Mouse (Mus musculus) common myeloid progenitor, adult 5-6 weeks (primary cell): Measurements from ENCODE around the gene Pigm. TPM values are rescaled to one million over a fixed set of nuclear protein-coding genes. Genes with fewer than 3 reads are reported as not detected.

ENCODE experiments used
- ATAC-seq: replicated peaks from 2 replicates; pipeline ENCODE4 v1.8.0; 2016; ENCODE audit warnings: low read depth, mild to moderate bottlenecking, moderate TSS enrichment, inconsistent platforms; ENCODE audit not compliant: poor library complexity, severe bottlenecking
- total RNA-seq: library from RNA; stranded (forward); fragments of 200-1000, 187-1606 nt; gene quantifications from 2 replicates; pipeline ENCODE4 v1.2.3, GENCODE M21; 2017

The Pigm gene
- total RNA-seq, 1 experiment from 2014 or later = 20.4 TPM

DNA sequence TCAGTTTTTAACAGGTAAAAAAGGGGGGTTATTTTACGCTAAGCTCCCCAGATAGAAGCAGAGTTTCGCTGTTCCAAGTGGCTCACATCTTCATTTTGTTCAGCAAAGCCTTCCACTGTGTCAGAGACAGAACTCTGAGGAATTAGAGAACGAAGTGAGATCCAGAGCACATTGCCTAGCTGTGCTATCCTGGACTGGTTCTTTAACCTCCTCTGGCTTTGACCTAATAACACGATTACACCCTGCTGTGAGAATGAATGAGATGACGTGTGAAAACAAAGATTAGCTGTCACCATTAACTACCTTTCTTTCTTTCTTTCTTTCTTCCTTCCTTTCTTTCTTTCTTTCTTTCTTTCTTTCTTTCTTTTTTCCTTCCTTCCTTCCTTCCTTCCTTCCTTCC lies 33.1 kb downstream of the Pigm start:
- ATAC-seq = no peak

- peak; percentile 81 for ATAC-seq
These were observed 34.5 kb downstream of the Pigm start for GRCm38 (mm10) chr1:172410806-172411205.

- peak; percentile 71 for ATAC-seq
These were observed 35.9 kb downstream of the Pigm start for GRCm38 (mm10) chr1:172412204-172412603.

DNA sequence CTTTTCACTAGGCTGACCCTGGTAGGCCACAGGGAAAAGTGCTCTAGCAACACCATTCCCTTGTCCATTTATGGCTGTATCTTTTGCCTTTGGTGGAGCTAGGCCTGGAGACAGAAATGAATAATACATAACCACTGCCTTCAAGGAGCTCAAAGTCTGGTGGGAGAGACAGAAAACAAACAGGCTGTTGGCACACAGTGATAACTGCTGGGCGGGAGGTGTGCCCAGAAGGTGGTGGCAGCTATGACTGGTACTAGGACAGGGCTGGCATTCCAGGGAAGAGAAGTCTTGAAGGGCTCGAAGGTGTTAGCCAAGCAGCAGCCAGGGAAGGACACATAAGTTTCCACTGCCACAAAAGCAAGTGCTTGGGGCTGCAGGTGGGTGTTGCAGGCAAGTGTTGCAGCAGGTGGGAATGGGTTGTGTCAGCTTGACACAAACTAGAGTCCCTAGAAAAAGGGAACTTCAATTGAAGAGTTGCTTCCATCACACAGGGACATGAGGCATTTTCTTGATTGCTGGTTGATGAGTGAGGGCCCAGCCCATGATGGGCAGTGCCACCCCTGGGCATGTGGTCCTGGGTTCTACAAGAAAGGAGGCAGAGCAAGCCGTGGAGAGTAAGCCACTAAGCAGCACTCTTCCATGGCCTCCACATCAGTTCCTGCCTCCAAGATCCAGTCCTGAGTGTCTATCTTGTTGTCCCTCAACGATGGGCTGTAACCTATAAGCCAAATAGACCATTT lies 37.3 kb downstream of the Pigm start:
- no peak for ATAC-seq

DNA sequence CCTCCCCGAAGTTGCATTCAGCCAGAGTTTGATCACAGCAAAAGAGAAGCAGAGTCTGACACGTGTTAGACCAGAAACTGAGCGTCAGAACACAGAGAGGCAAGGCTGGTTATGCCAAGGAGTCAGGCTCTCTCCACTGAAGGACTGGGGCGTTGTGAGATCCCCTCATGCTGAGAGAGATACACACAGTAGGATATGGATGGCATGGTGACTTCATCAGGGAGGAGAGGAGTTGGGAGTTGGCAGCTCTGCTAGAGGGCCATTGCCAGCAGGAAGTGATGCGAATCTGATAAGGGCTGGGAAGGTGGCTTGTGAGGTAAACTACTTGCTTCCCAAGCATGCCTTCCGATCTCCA lies 37.9 kb downstream of the Pigm start:
- no peak for ATAC-seq

DNA sequence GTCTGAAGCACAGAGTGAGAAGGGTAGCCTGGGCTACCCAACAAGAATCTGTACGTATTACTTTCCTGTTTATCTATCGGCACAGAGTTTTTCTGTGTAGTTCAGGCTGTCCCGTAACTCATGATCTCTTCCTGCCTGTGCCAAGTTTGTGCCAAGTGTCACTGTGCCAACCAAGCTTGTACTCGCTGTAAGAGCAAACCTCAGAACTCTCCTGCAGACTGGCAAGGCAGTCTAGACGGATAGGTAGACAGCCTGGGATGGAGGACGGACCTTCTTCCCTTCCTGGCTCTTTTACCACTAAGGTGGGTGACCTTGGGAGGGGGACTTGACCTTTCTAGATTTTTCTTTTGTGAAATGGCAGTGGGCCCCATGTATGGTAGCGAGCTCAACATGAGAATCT lies 38.7 kb downstream of the Pigm start:
- no peak for ATAC-seq

GRCm38 (mm10) chr1:172418173-172418572 lies 41.8 kb downstream of the Pigm start:
- ATAC-seq = peak; percentile 79

GRCm38 (mm10) chr1:172418642-172419041 lies 42.3 kb downstream of the Pigm start:
- no peak for ATAC-seq

- no peak for ATAC-seq
These were observed 43.8 kb downstream of the Pigm start for GRCm38 (mm10) chr1:172420181-172420580.

DNA sequence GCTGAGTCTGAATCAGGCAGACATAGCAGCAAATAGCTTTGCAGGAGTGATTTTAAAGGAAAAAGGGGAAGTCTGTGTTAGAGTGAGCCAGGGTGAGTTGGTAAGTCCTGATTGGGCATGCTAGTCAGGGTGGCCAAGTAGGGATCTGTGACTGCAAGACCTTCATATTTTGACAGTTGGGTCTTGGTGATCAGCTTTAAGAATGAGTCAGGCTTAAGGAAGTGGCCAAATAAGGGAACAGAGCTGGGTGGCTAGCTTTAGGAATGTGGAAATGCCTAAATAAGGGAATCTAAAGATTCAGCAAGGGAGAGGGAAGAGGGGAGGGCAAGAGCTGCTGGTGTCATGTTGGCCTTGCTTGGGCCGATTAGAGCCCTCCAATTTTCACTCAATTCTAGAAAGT lies 47.0 kb downstream of the Pigm start:
- peak; percentile 97 for ATAC-seq

DNA sequence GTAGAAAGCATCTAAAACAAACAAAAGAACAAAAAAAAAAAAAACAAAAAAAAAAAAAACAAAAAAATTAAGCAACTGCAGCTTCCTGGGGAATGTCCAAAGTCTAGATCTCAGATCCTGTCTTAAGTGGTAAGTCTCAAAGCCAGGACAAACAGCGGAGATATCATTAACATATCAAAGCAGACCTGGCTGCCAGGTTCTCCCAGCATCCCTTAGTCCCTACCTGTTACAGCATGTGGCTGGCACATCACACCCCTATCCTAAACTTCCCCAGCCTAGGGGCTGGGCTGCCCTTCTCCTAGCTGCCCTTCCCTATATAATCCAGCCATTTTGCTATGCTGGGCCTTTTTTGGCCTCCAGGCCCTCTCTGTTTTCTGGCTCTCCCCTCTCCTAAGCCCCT lies 50.1 kb downstream of the Pigm start:
- ATAC-seq = no peak

GRCm38 (mm10) chr1:172427841-172428240 lies 51.5 kb downstream of the Pigm start:
- ATAC-seq = no peak

DNA sequence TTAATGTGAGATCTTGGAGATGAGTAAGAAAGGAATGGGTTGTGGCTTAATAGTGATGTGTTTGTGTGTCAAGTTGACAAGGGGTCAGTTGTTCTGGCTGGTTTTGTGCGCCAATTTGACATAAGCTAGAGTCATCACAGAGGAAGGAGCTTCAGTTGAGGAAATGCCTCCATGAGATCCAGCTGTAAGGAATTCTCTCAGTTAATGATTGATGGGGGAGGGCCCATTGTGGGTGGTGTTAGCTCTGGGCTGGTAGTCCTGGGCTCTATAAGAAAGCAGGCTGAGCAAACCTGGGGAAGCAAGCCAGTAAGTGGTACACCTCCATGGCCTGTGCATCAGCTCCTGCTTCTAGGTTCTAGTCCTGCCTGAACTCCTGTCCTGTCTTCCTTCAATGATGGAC lies 52.3 kb downstream of the Pigm start:
- no peak for ATAC-seq

DNA sequence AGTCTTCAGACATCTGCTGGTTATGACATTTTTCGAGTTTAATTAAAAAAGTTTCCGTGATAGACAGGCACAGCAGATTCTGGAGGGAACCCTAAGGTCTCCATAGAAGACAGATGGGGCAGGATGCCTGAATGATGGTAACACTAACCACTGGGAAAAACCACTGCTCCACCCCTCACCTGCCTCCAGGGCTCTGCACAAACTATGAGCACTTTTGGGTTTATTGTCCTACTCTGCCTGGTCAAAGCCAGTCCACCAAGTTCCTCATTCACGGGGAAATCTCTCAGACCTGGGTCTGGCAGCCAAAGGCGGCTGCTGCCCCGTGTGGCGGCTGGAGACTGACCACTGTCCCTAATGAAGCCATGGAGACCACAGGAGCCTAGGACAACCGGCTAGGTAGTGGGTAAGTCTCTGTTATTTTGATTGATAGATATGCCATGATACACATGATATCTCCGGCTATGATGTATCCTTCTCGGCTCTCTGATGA lies 54.4 kb downstream of the Pigm start:
- peak; percentile 25; the same call in 1 of the 2 replicates for ATAC-seq

GRCm38 (mm10) chr1:172431836-172432586 lies 55.7 kb downstream of the Pigm start:
- ATAC-seq = no peak

- no peak for ATAC-seq
These were observed 56.2 kb downstream of the Pigm start for GRCm38 (mm10) chr1:172432587-172432955.

- ATAC-seq = no peak
These were observed 56.9 kb downstream of the Pigm start for GRCm38 (mm10) chr1:172433012-172433850.
